Mouse (Mus musculus) erythroid progenitor cell, adult 5-6 weeks (primary cell): ENCODE measurements around the gene Vgll4. TPM values are rescaled to one million over a fixed set of nuclear protein-coding genes. Genes with fewer than 3 reads are reported as not detected.

Experiments used
- ATAC-seq: replicated peaks from 2 replicates; pipeline ENCODE4 v1.8.0; 2016; ENCODE audit warnings: moderate number of reproducible peaks, mild to moderate bottlenecking, moderate TSS enrichment, inconsistent platforms; ENCODE audit not compliant: poor library complexity, low FRiP score, severe bottlenecking
- total RNA-seq, 2 experiments: library from RNA; stranded (forward) in 1 of 2; stranded (reverse) in 1 of 2; fragments of 150-400 nt in 1 of 2; fragments of 186-747, 209-891 nt in 1 of 2; gene quantifications; 2 replicates each; pipeline versions ENCODE4 v1.2.3 to v1.2.4; 2015 to 2017; ENCODE audit warnings: low replicate concordance in 2 of 2

Vgll4 gene
- total RNA-seq, 2 experiments from 2014 or later = 3.3 to 6.7 TPM

GRCm38 (mm10) chr6:114979715-114980114, 9.9 kb upstream of the Vgll4 start:
- ATAC-seq = no peak

GRCm38 (mm10) chr6:114976915-114977419, 7.2 kb upstream of the Vgll4 start:
- no peak for ATAC-seq

DNA sequence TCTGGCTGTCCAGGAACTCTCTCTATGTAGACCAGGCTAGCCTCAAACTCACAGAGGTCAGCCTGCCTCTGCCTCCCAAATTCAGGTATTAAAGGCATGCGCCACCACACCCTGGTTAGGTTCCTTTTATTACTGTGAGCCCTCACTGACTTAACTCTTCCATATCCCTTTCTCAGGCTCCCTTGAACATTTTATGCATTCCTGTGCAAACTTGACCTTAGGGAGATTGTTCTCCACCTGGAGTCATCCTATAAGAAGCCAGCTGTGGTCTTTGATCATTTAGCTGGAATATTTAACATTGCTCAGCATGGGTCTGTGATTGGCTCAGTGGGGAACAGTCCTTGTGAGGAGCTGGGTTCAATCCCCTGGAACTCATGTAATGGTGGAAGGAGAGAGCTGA, 4.5 kb upstream of the Vgll4 start:
- ATAC-seq = no peak

GRCm38 (mm10) chr6:114972988-114973387, 3.2 kb upstream of the Vgll4 start:
- no peak for ATAC-seq

DNA sequence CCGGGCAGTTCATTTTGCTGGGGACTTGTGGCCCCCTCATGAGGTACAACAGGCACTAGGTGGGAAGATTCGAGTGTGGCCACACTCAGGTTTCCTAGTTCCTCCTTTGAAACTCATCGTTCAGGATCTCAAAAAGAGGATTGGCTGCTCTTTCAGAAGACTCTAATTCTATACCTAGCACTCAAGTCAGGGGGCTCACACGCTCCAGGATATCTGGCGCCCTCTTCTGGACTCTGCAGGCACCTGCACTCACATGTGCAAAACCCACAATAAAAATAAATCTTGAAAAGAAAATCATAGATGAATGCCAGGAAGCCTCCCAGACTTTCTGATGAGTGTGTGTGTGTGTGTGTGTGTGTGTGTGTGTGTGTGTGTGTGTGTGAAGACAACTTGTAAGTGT, 1.1 kb upstream of the Vgll4 start:
- no peak for ATAC-seq

GRCm38 (mm10) chr6:114970386-114970785, 592 bp upstream of the Vgll4 start:
- ATAC-seq = no peak

DNA sequence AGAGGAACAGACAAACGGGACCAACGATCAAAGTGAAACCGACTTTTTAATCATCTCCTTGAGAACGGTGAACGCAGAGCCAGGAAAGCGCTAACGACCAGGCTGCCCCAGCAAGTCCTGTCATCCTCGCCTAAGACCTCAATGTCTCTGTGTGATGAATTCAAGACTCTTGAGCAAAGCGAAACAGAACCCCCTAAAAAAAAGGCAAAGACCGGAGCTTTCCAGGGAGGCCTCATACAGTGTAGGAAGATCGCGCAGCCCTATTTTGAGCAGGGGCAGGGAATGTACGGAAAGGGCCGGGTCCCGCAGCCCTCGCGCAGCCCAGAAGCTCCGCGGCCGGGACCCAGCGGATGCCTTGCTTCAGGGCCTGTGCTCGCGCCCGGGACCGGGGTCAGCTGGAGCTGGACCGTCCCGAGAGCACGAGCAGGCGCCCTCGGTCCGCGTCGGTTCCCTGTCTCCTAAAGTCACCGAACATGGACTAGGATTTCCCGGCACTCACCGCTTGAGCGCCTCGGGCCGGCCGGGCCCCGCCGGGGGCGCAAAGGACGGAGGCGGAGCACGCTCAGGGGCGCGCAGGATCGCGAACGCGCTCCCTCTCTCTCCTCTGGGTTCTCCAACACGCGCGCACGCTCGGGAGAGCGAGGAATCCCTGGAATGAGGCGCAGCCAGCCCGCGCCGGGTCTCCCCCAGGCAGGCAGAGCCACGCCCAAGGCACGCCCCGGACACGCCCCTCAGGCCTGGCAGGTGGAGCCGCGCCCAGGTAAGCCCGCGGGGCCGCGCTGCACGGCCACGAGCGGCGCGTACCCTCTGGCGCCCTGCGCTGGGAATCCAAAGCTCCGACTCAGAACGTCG, 1.2 kb downstream of the Vgll4 start:
- no peak for ATAC-seq

DNA sequence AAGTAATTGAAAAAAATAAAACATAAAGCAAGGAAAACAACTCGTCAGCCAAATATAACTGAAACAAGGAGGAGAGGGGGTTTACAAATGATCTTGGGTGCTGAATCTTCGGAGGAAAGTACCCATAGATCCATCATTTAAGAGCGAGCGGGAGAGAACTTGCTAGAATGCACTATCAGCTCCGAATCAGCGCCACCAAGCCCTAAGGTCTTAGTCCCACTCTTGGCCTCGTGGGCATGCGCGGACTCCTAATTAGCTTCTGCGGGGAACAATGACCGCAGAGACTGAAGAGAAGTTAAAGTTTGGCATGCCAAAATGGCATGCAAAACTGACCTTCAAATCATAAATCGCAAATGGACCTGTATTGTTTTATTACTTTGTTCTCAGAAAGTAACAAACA, 2.2 kb downstream of the Vgll4 start:
- no peak for ATAC-seq

- no peak for ATAC-seq
These were observed 3.2 kb downstream of the Vgll4 start for GRCm38 (mm10) chr6:114966396-114967154.

GRCm38 (mm10) chr6:114965802-114966201, 4.0 kb downstream of the Vgll4 start:
- ATAC-seq = no peak

- ATAC-seq = no peak
These were observed 4.4 kb downstream of the Vgll4 start for GRCm38 (mm10) chr6:114965396-114965795.

DNA sequence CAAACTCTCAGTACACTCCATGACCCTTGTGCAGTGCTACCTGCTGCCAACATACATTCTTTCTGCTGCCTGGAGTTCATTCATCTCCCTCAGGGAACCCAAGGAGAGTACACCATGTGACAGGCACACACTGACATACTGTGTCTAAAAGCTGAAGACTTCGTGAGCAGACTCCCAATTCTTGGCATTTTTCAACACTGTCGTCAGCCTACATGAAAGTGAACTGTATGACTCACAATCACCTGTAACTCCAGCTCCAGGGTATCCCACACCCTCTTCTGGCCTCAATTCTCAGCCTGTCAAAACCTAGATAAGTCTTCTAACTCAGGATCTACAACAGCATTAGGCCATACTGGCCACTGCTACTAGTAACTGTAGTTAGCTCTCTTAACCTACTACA, 5.6 kb downstream of the Vgll4 start:
- no peak for ATAC-seq

- no peak for ATAC-seq
These were observed 6.2 kb downstream of the Vgll4 start for GRCm38 (mm10) chr6:114963636-114964035.

GRCm38 (mm10) chr6:114961276-114962068, 8.3 kb downstream of the Vgll4 start:
- no peak for ATAC-seq

- ATAC-seq = no peak
These were observed 10.8 kb downstream of the Vgll4 start for GRCm38 (mm10) chr6:114959012-114959398.

- no peak for ATAC-seq
These were observed 11.4 kb downstream of the Vgll4 start for GRCm38 (mm10) chr6:114958249-114959011.

- ATAC-seq = no peak
These were observed 12.0 kb downstream of the Vgll4 start for GRCm38 (mm10) chr6:114957756-114958155.

DNA sequence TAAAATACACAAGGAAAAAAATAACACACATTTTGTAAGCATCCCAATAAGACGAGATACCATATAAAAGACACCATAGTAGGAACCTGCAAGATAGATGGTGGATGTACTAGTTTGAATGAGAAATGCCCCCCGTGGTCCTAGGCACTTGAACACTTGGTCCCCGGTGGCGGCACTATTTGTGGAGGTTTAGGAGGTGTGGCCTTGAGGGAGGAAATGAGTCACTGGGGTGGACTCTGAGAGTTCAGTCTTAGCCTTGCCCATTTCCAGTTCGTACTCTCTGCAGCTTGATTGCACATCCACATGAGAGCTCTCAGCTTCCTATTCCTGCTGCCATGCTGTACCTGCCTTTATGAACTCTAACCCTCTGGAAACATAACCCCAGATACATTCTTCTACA, 15.3 kb downstream of the Vgll4 start:
- no peak for ATAC-seq

GRCm38 (mm10) chr6:114953601-114954000, 16.2 kb downstream of the Vgll4 start:
- no peak for ATAC-seq
